Mouse (Mus musculus) C2C12 (cell line): ENCODE measurements around the gene A4galt. TPM values are rescaled to one million over a fixed set of nuclear protein-coding genes. Genes with fewer than 3 reads are reported as not detected.
A peak's percentile ranks its signal among the peaks of the same experiment; 100 is the strongest.

ENCODE experiments used
- H3K27me3 ChIP-seq: one replicate; pipeline ENCODE4 v1.6.1; 2011; ENCODE audit not compliant: control insufficient read depth, insufficient read depth, insufficient read length
- H3K36me3 ChIP-seq: one replicate; pipeline ENCODE4 v1.6.1; 2011; ENCODE audit not compliant: control insufficient read depth, insufficient read depth
- H3K4me3 ChIP-seq: one replicate; pipeline ENCODE4 v1.5.1; 2011; ENCODE audit warnings: mild to moderate bottlenecking, control low read depth; ENCODE audit not compliant: poor library complexity, insufficient read depth, severe bottlenecking
- H3K79me2 ChIP-seq: one replicate; pipeline ENCODE4 v1.6.1; 2011; ENCODE audit not compliant: control insufficient read depth, insufficient read depth
- H3K79me3 ChIP-seq: one replicate; pipeline ENCODE4 v1.6.1; 2011; ENCODE audit warnings: low read depth, control low read depth
- H3ac ChIP-seq: one replicate; pipeline ENCODE3; 2011; ENCODE audit warnings: low read depth; ENCODE audit not compliant: control insufficient read depth, insufficient read length
- CEBPB ChIP-seq: IDR thresholded peaks from one replicate; pipeline ENCODE4 v1.6.1; 2011; ENCODE audit warnings: low read depth, mild to moderate bottlenecking, control low read depth, moderate library complexity
- CTCF ChIP-seq: IDR thresholded peaks from one replicate; pipeline ENCODE4 v1.5.1; 2011; ENCODE audit not compliant: control insufficient read depth, insufficient read depth, insufficient read length
- FOSL1 ChIP-seq: IDR thresholded peaks from one replicate; pipeline ENCODE4 v1.8.0; 2011; ENCODE audit warnings: mild to moderate bottlenecking, low read length; ENCODE audit not compliant: poor library complexity, insufficient read depth, severe bottlenecking
- MAX ChIP-seq: IDR thresholded peaks from one replicate; pipeline ENCODE4 v1.6.1; 2011; ENCODE audit warnings: mild to moderate bottlenecking, control low read depth
- MYOD1 ChIP-seq: IDR thresholded peaks from one replicate; pipeline ENCODE4 v1.6.1; 2011; ENCODE audit warnings: low read depth; ENCODE audit not compliant: control insufficient read depth, insufficient read length
- MYOG ChIP-seq: IDR thresholded peaks from one replicate; pipeline ENCODE4 v1.6.1; 2011; ENCODE audit not compliant: control insufficient read depth, insufficient read length; ENCODE audit errors: extremely low read depth
- USF1 ChIP-seq: IDR thresholded peaks from one replicate; pipeline ENCODE4 v1.6.1; 2011; ENCODE audit warnings: low read depth, mild to moderate bottlenecking, control low read depth, moderate library complexity
- polyA plus RNA-seq: library from polyadenylated mRNA; unstranded; fragments of >200 nt; fragmentation: generic; extraction: Trizol; gene quantifications from one replicate; pipeline ENCODE4 v1.2.1, GENCODE M21; 2012; ENCODE audit warnings: missing spikeins

Gene A4galt
- polyA plus RNA-seq, 1 experiment, result 27.6 TPM

DNA sequence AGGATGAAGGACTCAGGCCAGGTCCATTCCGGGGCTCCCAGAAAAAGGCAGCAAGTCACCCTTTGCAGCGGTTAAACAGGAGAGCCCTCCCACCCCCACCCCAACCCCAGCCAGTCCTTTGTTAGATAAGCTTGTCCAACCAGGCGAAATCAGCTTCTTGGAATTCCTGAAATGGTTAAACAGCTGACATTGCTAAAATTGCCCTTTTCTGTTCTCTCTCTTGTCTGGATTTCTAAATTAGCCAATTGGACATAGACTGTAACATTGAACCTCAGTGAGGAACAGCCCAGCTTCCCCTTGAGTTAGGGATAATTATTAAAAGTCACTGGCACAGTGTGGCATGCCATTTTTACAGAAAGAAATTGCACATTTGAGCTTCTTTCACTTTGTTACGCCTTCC lies 49.2 kb downstream of the A4galt start:
- no peak overlapping the region for H3K4me3 ChIP-seq
- no peak for TF ChIP-seq CTCF
- no peak for TF ChIP-seq USF1
- no peak for TF ChIP-seq MYOG
- TF ChIP-seq CEBPB, result no peak
- TF ChIP-seq MYOD1, result no peak
- no peak for TF ChIP-seq MAX
- TF ChIP-seq FOSL1, result no peak
- H3K27me3 ChIP-seq, result no peaks in the 10 kb centered on the region
- H3K79me2 ChIP-seq, result no peaks in the 10 kb centered on the region
- H3K36me3 ChIP-seq, result no peaks in the 10 kb centered on the region
- no peaks in the 10 kb centered on the region for H3K79me3 ChIP-seq
- no peak overlapping the region for H3ac ChIP-seq

DNA sequence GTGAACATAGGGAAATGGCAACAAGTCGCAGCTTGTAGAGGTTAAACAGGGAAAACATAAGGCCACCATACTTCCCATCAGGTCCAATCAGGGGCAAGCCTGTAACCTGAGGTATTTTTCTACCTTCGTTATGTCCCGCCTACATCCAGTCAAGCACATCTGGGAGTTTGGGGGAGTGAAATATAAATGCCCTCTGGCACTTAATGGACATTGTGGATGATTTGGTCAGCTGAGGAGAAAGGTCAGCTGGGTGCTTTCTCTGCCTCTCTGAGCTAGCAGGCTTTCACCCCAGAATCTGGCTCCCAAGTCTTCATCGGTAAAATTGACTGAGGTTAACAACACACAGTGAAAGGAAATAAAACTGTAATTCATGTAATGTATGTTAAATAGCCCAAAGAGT lies 58.2 kb downstream of the A4galt start:
- H3K36me3 ChIP-seq, result no peaks in the 10 kb centered on the region
- H3K27me3 ChIP-seq, result no peaks in the 10 kb centered on the region
- H3K79me2 ChIP-seq, result no peaks in the 10 kb centered on the region
- no peak overlapping the region for H3K4me3 ChIP-seq
- no peaks in the 10 kb centered on the region for H3K79me3 ChIP-seq
- H3ac ChIP-seq, result no peak overlapping the region
- TF ChIP-seq MYOD1 (no peak), CTCF (no peak), MYOG (no peak), FOSL1 (no peak)

DNA sequence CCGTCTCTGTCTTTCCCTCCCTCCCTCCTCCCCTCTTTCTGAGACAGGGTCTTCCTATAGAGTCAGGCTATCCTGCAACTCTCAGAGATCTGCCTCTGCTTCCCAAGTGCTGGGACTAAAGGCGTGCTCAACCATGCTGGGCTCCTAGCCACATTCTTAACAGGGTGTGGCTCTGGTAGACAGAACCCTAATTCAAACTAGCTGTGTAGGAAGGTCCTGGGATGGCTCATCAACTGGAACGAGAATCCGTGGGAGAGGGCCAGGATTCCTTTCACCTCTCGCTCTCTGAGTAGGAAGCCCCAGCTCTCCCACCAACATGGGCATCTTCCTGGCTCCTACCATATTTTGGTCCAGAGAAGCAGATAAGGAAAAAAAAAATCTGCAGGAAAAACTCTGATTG lies 69.2 kb downstream of the A4galt start:
- H3K4me3 ChIP-seq, result no peak overlapping the region
- H3ac ChIP-seq, result no peak overlapping the region
- no peaks in the 10 kb centered on the region for H3K36me3 ChIP-seq
- no peaks in the 10 kb centered on the region for H3K79me2 ChIP-seq
- no peaks in the 10 kb centered on the region for H3K27me3 ChIP-seq
- H3K79me3 ChIP-seq, result no peaks in the 10 kb centered on the region
- TF ChIP-seq CTCF (no peak), CEBPB (no peak), FOSL1 (no peak), MYOD1 (no peak), MYOG (no peak), USF1 (no peak), MAX (no peak)

DNA sequence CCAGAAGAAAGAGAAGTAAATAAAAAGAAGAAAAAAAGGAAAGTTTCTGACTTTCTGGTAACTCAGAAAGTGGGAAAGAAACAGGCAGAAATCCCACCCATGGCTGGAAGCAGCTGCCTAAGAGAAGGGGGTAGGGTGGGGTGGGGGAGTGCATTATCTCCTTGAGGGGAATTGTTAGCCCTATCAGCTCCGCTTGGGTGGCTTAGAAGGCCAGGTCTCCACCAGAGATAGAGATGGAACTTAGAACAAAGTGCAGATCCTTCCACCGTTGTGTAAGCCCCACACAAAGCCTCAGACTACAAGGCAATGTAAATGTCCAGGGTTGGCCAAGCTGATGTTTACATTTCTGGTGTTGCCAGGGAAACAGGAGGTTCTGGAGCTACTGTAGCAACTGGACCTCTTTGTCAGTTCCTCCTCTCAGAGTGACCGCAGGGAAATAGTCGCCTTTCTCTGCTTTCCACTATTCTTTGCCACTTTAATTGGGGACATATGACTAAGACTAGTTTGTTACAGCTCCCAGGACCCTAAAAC lies 69.7 kb downstream of the A4galt start:
- no peak for TF ChIP-seq MYOD1
- peak; percentile 32 for TF ChIP-seq CEBPB
- Histone ChIP-seq H3K27me3 (no peaks in the 10 kb centered on the region), H3K4me3 (no peak overlapping the region), H3K79me2 (no peaks in the 10 kb centered on the region), H3K79me3 (no peaks in the 10 kb centered on the region), H3ac (no peak overlapping the region), H3K36me3 (no peaks in the 10 kb centered on the region)

- H3K79me3 ChIP-seq, result no peaks in the 10 kb centered on the region
Measured at GRCm38 (mm10) chr15:83180004-83180403, 71.6 kb downstream of the A4galt start.

More at GRCm38 (mm10) chr15:83180004-83180403, 71.6 kb downstream of the A4galt start:
- H3K79me2 ChIP-seq, result no peaks in the 10 kb centered on the region
- no peak overlapping the region for H3K4me3 ChIP-seq
- no peaks in the 10 kb centered on the region for H3K27me3 ChIP-seq
- no peaks in the 10 kb centered on the region for H3K36me3 ChIP-seq
- TF ChIP-seq MAX (no peak), MYOG (no peak), CEBPB (no peak), MYOD1 (no peak), FOSL1 (no peak), CTCF (no peak), USF1 (no peak)
- H3ac ChIP-seq, result no peak overlapping the region

Other genes starting within 250 kb of the A4galt start
- 0.01 TPM for gene Nfam1, start 218.5 kb downstream of the A4galt start, polyA plus RNA-seq
- gene Serhl, start 162.3 kb downstream of the A4galt start, polyA plus RNA-seq, result 17.8 TPM
- gene Rrp7a, start 129.0 kb downstream of the A4galt start, polyA plus RNA-seq, result 171 TPM
- gene Poldip3, start 102.4 kb downstream of the A4galt start, polyA plus RNA-seq, result 108 TPM
- gene Cyb5r3, start 79.2 kb downstream of the A4galt start, polyA plus RNA-seq, result 402 TPM
- 39.6 TPM for gene Arfgap3, start 98.5 kb upstream of the A4galt start, polyA plus RNA-seq
- gene Pacsin2, start 212.8 kb upstream of the A4galt start, polyA plus RNA-seq, result 101 TPM